Mouse (Mus musculus): ENCODE data around the gene Insig2.
A peak's percentile ranks its signal among the peaks of the same experiment; 100 is the strongest.

Gene Insig2

GRCm38 (mm10) chr1:121332485-121332884 lies at the start of gene Insig2:
Gene Insig2, minus strand, starts transcription at chr1:121332589.
- no peak for DNase-seq (ENCODE audit: low spot score)

GRCm38 (mm10) chr1:121381562-121381961 lies 49.2 kb upstream of the Insig2 start:
- no peak for DNase-seq (ENCODE audit: low spot score)

GRCm38 (mm10) chr1:121380033-121380432 lies 47.6 kb upstream of the Insig2 start:
- DNase-seq (ENCODE audit: low spot score), result no peak

GRCm38 (mm10) chr1:121377901-121378300 lies 45.5 kb upstream of the Insig2 start:
- no peak for DNase-seq (ENCODE audit: low spot score)

GRCm38 (mm10) chr1:121377410-121377809 lies 45.0 kb upstream of the Insig2 start:
- DNase-seq (ENCODE audit: low spot score), result no peak

GRCm38 (mm10) chr1:121373631-121374030 lies 41.2 kb upstream of the Insig2 start:
- DNase-seq (ENCODE audit: low spot score), result no peak

GRCm38 (mm10) chr1:121372656-121373055 lies 40.3 kb upstream of the Insig2 start:
- DNase-seq (ENCODE audit: low spot score), result no peak

- no peak for DNase-seq (ENCODE audit: low spot score)
Observed at GRCm38 (mm10) chr1:121371449-121371848, 39.1 kb upstream of the Insig2 start.

- DNase-seq (ENCODE audit: low spot score), result no peak
Observed at GRCm38 (mm10) chr1:121367257-121367656, 34.9 kb upstream of the Insig2 start.

GRCm38 (mm10) chr1:121360561-121360960 lies 28.2 kb upstream of the Insig2 start:
- no peak for DNase-seq (ENCODE audit: low spot score)

- no peak for DNase-seq (ENCODE audit: low spot score)
Observed at GRCm38 (mm10) chr1:121359680-121360079, 27.3 kb upstream of the Insig2 start.

- DNase-seq (ENCODE audit: low spot score), result no peak
Observed at GRCm38 (mm10) chr1:121353779-121354178, 21.4 kb upstream of the Insig2 start.

- DNase-seq (ENCODE audit: low spot score), result no peak
Observed at GRCm38 (mm10) chr1:121351037-121351436, 18.6 kb upstream of the Insig2 start.

- no peak for DNase-seq (ENCODE audit: low spot score)
Observed at GRCm38 (mm10) chr1:121350616-121351015, 18.2 kb upstream of the Insig2 start.

- no peak for DNase-seq (ENCODE audit: low spot score)
Observed at GRCm38 (mm10) chr1:121348875-121349847, 16.8 kb upstream of the Insig2 start.

GRCm38 (mm10) chr1:121343966-121344365 lies 11.6 kb upstream of the Insig2 start:
- no peak for DNase-seq (ENCODE audit: low spot score)

GRCm38 (mm10) chr1:121335789-121336188 lies 3.4 kb upstream of the Insig2 start:
- no peak for DNase-seq (ENCODE audit: low spot score)

GRCm38 (mm10) chr1:121333986-121334703 lies 1.8 kb upstream of the Insig2 start:
- DNase-seq (ENCODE audit: low spot score), result no peak

GRCm38 (mm10) chr1:121330621-121331020 lies 1.8 kb downstream of the Insig2 start:
- no peak for DNase-seq (ENCODE audit: low spot score)

GRCm38 (mm10) chr1:121329391-121329790 lies 3.0 kb downstream of the Insig2 start:
- DNase-seq (ENCODE audit: low spot score), result no peak

- DNase-seq (ENCODE audit: low spot score), result no peak
Observed at GRCm38 (mm10) chr1:121328193-121328555, 4.2 kb downstream of the Insig2 start.

- peak; percentile 97 for DNase-seq (ENCODE audit: low spot score)
Observed at GRCm38 (mm10) chr1:121327344-121328192, 4.8 kb downstream of the Insig2 start.
